Mouse (Mus musculus) CH12.LX (cell line): Measurements from ENCODE around the gene Sfrp4. TPM values are rescaled to one million over a fixed set of nuclear protein-coding genes. Genes with fewer than 3 reads are reported as not detected.
A peak's percentile ranks its signal among the peaks of the same experiment; 100 is the strongest.

ENCODE experiments used
- DNase-seq: peaks from one replicate; pipeline ENCODE4 v3.0.0-alpha.2; 2013; ENCODE audit errors: extremely low read depth
- H3K27ac ChIP-seq: 2 replicates; pipeline ENCODE4 v1.5.1; 2012; ENCODE audit warnings: low read depth, mild to moderate bottlenecking, control low read depth, moderate library complexity; ENCODE audit not compliant: insufficient read depth
- H3K27me3 ChIP-seq: replicated peaks from 2 replicates; pipeline ENCODE3; 2012; ENCODE audit warnings: inconsistent platforms
- H3K36me3 ChIP-seq, 2 experiments: replicated peaks in 1 of 2; 2 replicates each; pipeline versions ENCODE3 to v1.6.1; 2012; ENCODE audit warnings: inconsistent platforms in 1 of 2, low read length in 1 of 2, mild to moderate bottlenecking in 1 of 2, mixed read lengths in 1 of 2, moderate library complexity in 1 of 2; ENCODE audit not compliant: control insufficient read depth in 1 of 2, insufficient read depth in 1 of 2
- H3K4me1 ChIP-seq, 2 experiments: 2 replicates each; pipeline ENCODE4 v1.6.1; 2012; ENCODE audit warnings: inconsistent platforms in 1 of 2, moderate library complexity in 1 of 2; ENCODE audit not compliant: insufficient read depth in 2 of 2, control insufficient read depth in 1 of 2
- H3K4me2 ChIP-seq: 2 replicates; pipeline ENCODE4 v1.6.1; 2012; ENCODE audit warnings: low read depth, mild to moderate bottlenecking, control low read depth; ENCODE audit not compliant: poor library complexity, insufficient read depth, severe bottlenecking
- H3K4me3 ChIP-seq, 3 experiments: fragments of 150-350 bp in 1 of 3; sonication (generic) in 1 of 3; replicated peaks in 1 of 3; 2 replicates each; pipeline versions ENCODE3 to v1.5.1; 2011 to 2012; ENCODE audit warnings: low read depth in 2 of 3, low read length in 2 of 3, mild to moderate bottlenecking in 2 of 3, moderate library complexity in 2 of 3, control low read depth in 1 of 3, improper control_type of control experiment in 1 of 3, inconsistent platforms in 1 of 3, mixed read lengths in 1 of 3; ENCODE audit not compliant: poor library complexity in 1 of 3
- H3K79me2 ChIP-seq: replicated peaks from 2 replicates; pipeline ENCODE4 v1.6.1; 2012; ENCODE audit warnings: mild to moderate bottlenecking, moderate library complexity; ENCODE audit not compliant: control insufficient read depth, poor library complexity, insufficient read depth, severe bottlenecking; ENCODE audit errors: extremely low read depth
- H3K9ac ChIP-seq: 2 replicates; pipeline ENCODE4 v1.6.1; 2012; ENCODE audit warnings: low read depth, mild to moderate bottlenecking, control low read depth, moderate library complexity; ENCODE audit not compliant: insufficient read depth
- H3K9me3 ChIP-seq: replicated peaks from 2 replicates; pipeline ENCODE3; 2012; ENCODE audit warnings: low read length, inconsistent platforms, mixed read lengths
- BHLHE40 ChIP-seq: IDR thresholded peaks from 2 replicates; pipeline ENCODE4 v1.6.1; 2011; ENCODE audit warnings: mild to moderate bottlenecking, low read depth, low read length, improper control_type of control experiment
- CHD1 ChIP-seq: IDR thresholded peaks from 2 replicates; pipeline ENCODE4 v1.6.1; 2012; ENCODE audit warnings: low read depth, low read length, improper control_type of control experiment, inconsistent platforms
- CHD2 ChIP-seq: IDR thresholded peaks from 2 replicates; pipeline ENCODE4 v1.6.1; 2011; ENCODE audit warnings: low read length, improper control_type of control experiment
- CTCF ChIP-seq, 2 experiments: IDR thresholded peaks in 1 of 2; conservative IDR thresholded peaks in 1 of 2; 2 replicates each; pipeline ENCODE4 v1.5.1; 2011 to 2012; ENCODE audit warnings: low read depth in 2 of 2, low read length in 2 of 2, improper control_type of control experiment in 1 of 2, inconsistent platforms in 1 of 2, mild to moderate bottlenecking in 1 of 2, moderate library complexity in 1 of 2
- GABPA ChIP-seq: IDR thresholded peaks from 2 replicates; pipeline ENCODE4 v1.6.1; 2012; ENCODE audit warnings: low read depth, low read length, improper control_type of control experiment, inconsistent platforms; ENCODE audit not compliant: insufficient replicate concordance
- HCFC1 ChIP-seq: IDR thresholded peaks from 2 replicates; pipeline ENCODE4 v1.6.1; 2012; ENCODE audit warnings: low read depth, mild to moderate bottlenecking, inconsistent platforms, low read length, improper control_type of control experiment
- JUN ChIP-seq: IDR thresholded peaks from 2 replicates; pipeline ENCODE4 v1.6.1; 2011; ENCODE audit warnings: low read depth, mild to moderate bottlenecking, low read length, improper control_type of control experiment, moderate library complexity; ENCODE audit not compliant: insufficient read depth
- JUND ChIP-seq: conservative IDR thresholded peaks from 2 replicates; pipeline ENCODE4 v1.6.1; 2011; ENCODE audit warnings: low read depth, low read length, improper control_type of control experiment
- KAT2A ChIP-seq: IDR thresholded peaks from 2 replicates; pipeline ENCODE4 v1.6.1; 2012; ENCODE audit warnings: low read length, improper control_type of control experiment, inconsistent platforms; ENCODE audit not compliant: insufficient replicate concordance
- MAFK ChIP-seq: IDR thresholded peaks from 2 replicates; pipeline ENCODE4 v1.6.1; 2011; ENCODE audit warnings: low read length, improper control_type of control experiment; ENCODE audit not compliant: insufficient replicate concordance
- MAX ChIP-seq: IDR thresholded peaks from 2 replicates; pipeline ENCODE4 v1.6.1; 2011; ENCODE audit warnings: low read length, improper control_type of control experiment
- MAZ ChIP-seq: IDR thresholded peaks from 2 replicates; pipeline ENCODE4 v1.6.1; 2012; ENCODE audit warnings: low read depth, mild to moderate bottlenecking, inconsistent platforms, low read length, improper control_type of control experiment, moderate library complexity
- MXI1 ChIP-seq: IDR thresholded peaks from 2 replicates; pipeline ENCODE4 v1.6.1; 2011; ENCODE audit warnings: mild to moderate bottlenecking, low read depth, low read length, improper control_type of control experiment
- RAD21 ChIP-seq: IDR thresholded peaks from 2 replicates; pipeline ENCODE4 v1.6.1; 2011; ENCODE audit warnings: low read depth, mild to moderate bottlenecking, low read length, improper control_type of control experiment, moderate library complexity
- SIN3A ChIP-seq: IDR thresholded peaks from 2 replicates; pipeline ENCODE4 v1.6.1; 2012; ENCODE audit warnings: low read length, improper control_type of control experiment, inconsistent platforms
- UBTF ChIP-seq: IDR thresholded peaks from 2 replicates; pipeline ENCODE4 v1.6.1; 2012; ENCODE audit warnings: low read depth, mild to moderate bottlenecking, inconsistent platforms, low read length, improper control_type of control experiment, moderate library complexity
- USF1 ChIP-seq: IDR thresholded peaks from 2 replicates; pipeline ENCODE4 v1.6.1; 2014; ENCODE audit warnings: low read depth, mild to moderate bottlenecking, inconsistent platforms, low read length, improper control_type of control experiment
- ZC3H11A ChIP-seq: IDR thresholded peaks from 2 replicates; pipeline ENCODE4 v1.6.1; 2012; ENCODE audit warnings: low read depth, mild to moderate bottlenecking, inconsistent platforms, low read length, improper control_type of control experiment
- ZMIZ1 ChIP-seq: IDR thresholded peaks from 2 replicates; pipeline ENCODE4 v1.6.1; 2012; ENCODE audit warnings: low read depth, mild to moderate bottlenecking, inconsistent platforms, low read length, improper control_type of control experiment
- ZNF384 ChIP-seq: IDR thresholded peaks from 2 replicates; pipeline ENCODE4 v1.6.1; 2012; ENCODE audit warnings: low read depth, low read length, improper control_type of control experiment, inconsistent platforms
- dilution Hi-C: fragments of 300-500 bp; cut with MboI; formaldehyde crosslinking; loops from 2 replicates; pipeline ENCODE4 v1.14.3; 2020; ENCODE audit warnings: low sequenced_read_pairs; ENCODE audit not compliant: extremely low pct_unique_long_range_greater_than_20kb, extremely low pct_ligation_motif_present
- in situ Hi-C: fragments of 300-500 bp; cut with MboI; formaldehyde crosslinking; loops from 3 replicates; pipeline ENCODE4 v1.14.3; 2019; ENCODE audit warnings: low sequenced_read_pairs, low pct_ligation_motif_present, low pct_unique_long_range_greater_than_20kb, mixed read lengths
- polyA plus RNA-seq: library from polyadenylated mRNA; unstranded; fragments of >175 nt; gene quantifications from 2 replicates; pipeline ENCODE4 v1.2.1, GENCODE M21; 2012; ENCODE audit warnings: low read depth; ENCODE audit not compliant: insufficient read length
- total RNA-seq, 2 experiments: library from RNA; depleted of rRNA; stranded (reverse); fragments of 300-350 nt in 1 of 2; fragments of >200 nt in 1 of 2; gene quantifications; 2 replicates each; pipeline ENCODE4 v1.2.3; 2012 to 2014

The Sfrp4 gene
- total and polyA plus RNA-seq, 3 experiments, result not detected

- Histone ChIP-seq H3K27me3 (no peaks in the 10 kb centered on the region), H3K9ac (no peak overlapping the region), H3K4me1 (no peaks in the 10 kb centered on the region), H3K79me2 (no peaks in the 10 kb centered on the region), H3K9me3 (no peaks in the 10 kb centered on the region), H3K4me3 (no peak overlapping the region), H3K36me3 (no peaks in the 10 kb centered on the region), H3K4me2 (no peak overlapping the region), H3K27ac (no peak overlapping the region)
- TF ChIP-seq MAX (no peak), MAFK (peak; percentile 72)
- DNase-seq, result no peak
- in situ Hi-C loops (no loop called here), dilution Hi-C loops (no loop called here)
Observed at GRCm38 (mm10) chr13:19614311-19614710, 8.6 kb upstream of the Sfrp4 start.

- Histone ChIP-seq H3K27me3 (no peaks in the 10 kb centered on the region), H3K9ac (no peak overlapping the region), H3K79me2 (no peaks in the 10 kb centered on the region), H3K9me3 (no peaks in the 10 kb centered on the region), H3K27ac (no peak overlapping the region), H3K4me2 (no peak overlapping the region), H3K4me1 (no peaks in the 10 kb centered on the region), H3K36me3 (no peaks in the 10 kb centered on the region), H3K4me3 (no peak overlapping the region)
- no peak for DNase-seq
- dilution Hi-C loops, result no loop called here
- in situ Hi-C loops, result no loop called here
- TF ChIP-seq RAD21 (no peak), CTCF (conservative IDR thresholded peaks at IDR 0.05 in 1 of 2, IDR thresholded peaks at IDR 0.05 in 1 of 2; ENCODE audit: low read depth in 2 of 2, low read length in 2 of 2) (no peak), ZC3H11A (no peak), UBTF (no peak), USF1 (no peak), KAT2A (no peak), MXI1 (no peak), BHLHE40 (no peak), MAFK (no peak), JUND (no peak), CHD2 (no peak), ZNF384 (no peak), MAZ (no peak), CHD1 (no peak), JUN (no peak), GABPA (no peak), ZMIZ1 (no peak), SIN3A (no peak), HCFC1 (no peak)
Observed at GRCm38 (mm10) chr13:19618081-19618480, 4.8 kb upstream of the Sfrp4 start.
